Mouse (Mus musculus) kidney, embryonic 16.5 days (tissue): ENCODE data around the gene Elp6. TPM values are rescaled to one million over a fixed set of nuclear protein-coding genes. Genes with fewer than 3 reads are reported as not detected.
"Not testable (repeated sequence)": the region's sequence is repeated elsewhere in the genome, so short reads cannot be mapped to it uniquely, and the experiment has no call there.

ENCODE experiments used
- ATAC-seq: fragments of 200-750 bp; cut with Nextera tagmentation; 2 replicates; pipeline ENCODE4 v1.8.0; 2017; ENCODE audit warnings: moderate TSS enrichment; ENCODE audit not compliant: low FRiP score, low TSS enrichment
- H3K27ac ChIP-seq: fragments of 300-500 bp; sonication (generic); 2 replicates; pipeline ENCODE4 v1.5.1; 2014; ENCODE audit warnings: low read length
- H3K27me3 ChIP-seq: fragments of 300-500 bp; sonication (generic); 2 replicates; pipeline ENCODE4 v1.6.1; 2014; ENCODE audit warnings: low read length, control low read depth, mixed read lengths; ENCODE audit not compliant: insufficient read depth
- H3K36me3 ChIP-seq: fragments of 300-500 bp; sonication (generic); 2 replicates; pipeline ENCODE4 v1.6.1; 2014; ENCODE audit warnings: low read length, control low read depth, mixed read lengths; ENCODE audit not compliant: insufficient read depth
- H3K4me1 ChIP-seq: fragments of 300-500 bp; sonication (generic); 2 replicates; pipeline ENCODE4 v1.6.1; 2014; ENCODE audit warnings: low read length, control low read depth, mixed read lengths; ENCODE audit not compliant: insufficient read depth
- H3K4me2 ChIP-seq: fragments of 300-500 bp; sonication (generic); replicated peaks from 2 replicates; pipeline ENCODE4 v1.6.1; 2014; ENCODE audit warnings: low read depth, low read length
- H3K4me3 ChIP-seq: fragments of 300-500 bp; sonication (generic); 2 replicates; pipeline ENCODE4 v1.5.1; 2014; ENCODE audit warnings: mild to moderate bottlenecking, low read length
- H3K9ac ChIP-seq: fragments of 300-500 bp; sonication (generic); replicated peaks from 2 replicates; pipeline ENCODE4 v1.6.1; 2014; ENCODE audit warnings: low read length
- H3K9me3 ChIP-seq: fragments of 300-500 bp; sonication (generic); 2 replicates; pipeline ENCODE4 v1.6.1; 2016; ENCODE audit warnings: low read length, control low read depth
- WGBS: fragments of 180-500 bp; shearing (Covaris S2); extraction: QIAGEN DNeasy Blood & Tissue Kit; methylation state at CpG from one replicate; pipeline ENCODE4 v1.1.7; 2014; 5-methylcytosine and 5-hydroxymethylcytosine counted together
- polyA plus RNA-seq: library from polyadenylated mRNA; unstranded; fragments of >200 nt; fragmentation: Nextera tagmentation; extraction: Ambion mirVana; gene quantifications from 2 replicates; pipeline ENCODE4 v1.2.1, GENCODE M21; 2015

Elp6 gene
- polyA plus RNA-seq, 1 experiment from 2014 or later = 32.4 TPM

- ATAC-seq = no peak
- Histone ChIP-seq H3K4me1 (peaks cover 7% of the 10 kb centered on the region), H3K9me3 (no peaks in the 10 kb centered on the region), H3K27me3 (no peaks in the 10 kb centered on the region), H3K27ac (no peak overlapping the region), H3K9ac (no peak overlapping the region), H3K36me3 (no peaks in the 10 kb centered on the region), H3K4me3 (no peak overlapping the region), H3K4me2 (no peak overlapping the region)
- WGBS = 45% methylated on average over 6 of the region's 6 CpGs
Measured at GRCm38 (mm10) chr9:110330341-110330740, 25.4 kb downstream of the Elp6 start.

- not testable (repeated sequence) for H3K4me2 ChIP-seq, H3K27me3 ChIP-seq, H3K4me3 ChIP-seq, H3K9ac ChIP-seq, H3K9me3 ChIP-seq, H3K4me1 ChIP-seq, H3K27ac ChIP-seq, H3K36me3 ChIP-seq, ATAC-seq
- WGBS = 93% methylated on average over 5 of the region's 5 CpGs
Measured at GRCm38 (mm10) chr9:110330913-110331312, 25.9 kb downstream of the Elp6 start.

- H3K4me2 ChIP-seq = peak within 1 kb of the TSS; percentile 93
- H3K27ac ChIP-seq = peak within 1 kb of the TSS; percentile 46; the same call in 1 of the 2 replicates
- H3K4me1 ChIP-seq = peaks cover 7% of the 10 kb centered on the region
- H3K4me3 ChIP-seq = peak within 1 kb of the TSS; percentile 86
- ATAC-seq = peak; percentile 95
- H3K9ac ChIP-seq = peak within 1 kb of the TSS; percentile 78
- H3K27me3 ChIP-seq = no peaks in the 10 kb centered on the region
- H3K9me3 ChIP-seq = no peaks in the 10 kb centered on the region
- 0% methylated on average over 62 of the region's 78 CpGs for WGBS
- H3K36me3 ChIP-seq = no peaks in the 10 kb centered on the region
Measured at GRCm38 (mm10) chr9:110333135-110333895, 28.3 kb downstream of the Elp6 start, which contains the start of gene Scap. TSS of gene Scap (plus strand) at chr9:110333288.

GRCm38 (mm10) chr9:110333896-110334259, 28.9 kb downstream of the Elp6 start:
- Histone ChIP-seq H3K4me1 (peaks cover 7% of the 10 kb centered on the region), H3K27ac (peak overlapping the region; percentile 46; the same call in 1 of the 2 replicates), H3K27me3 (no peaks in the 10 kb centered on the region), H3K4me3 (peak overlapping the region; percentile 86), H3K9ac (peak overlapping the region; percentile 78), H3K36me3 (no peaks in the 10 kb centered on the region), H3K9me3 (no peaks in the 10 kb centered on the region), H3K4me2 (peak overlapping the region; percentile 93)
- 9% methylated on average over 12 of the region's 12 CpGs for WGBS
- ATAC-seq = peak; percentile 20; the same call in 1 of the 2 replicates

- Histone ChIP-seq H3K36me3 (no peaks in the 10 kb centered on the region), H3K4me1 (peaks cover 7% of the 10 kb centered on the region), H3K4me3 (no peak overlapping the region), H3K27me3 (no peaks in the 10 kb centered on the region), H3K9me3 (no peaks in the 10 kb centered on the region), H3K27ac (no peak overlapping the region), H3K4me2 (no peak overlapping the region), H3K9ac (no peak overlapping the region)
- ATAC-seq = no peak
- 82% methylated on average over 8 of the region's 8 CpGs for WGBS
Measured at GRCm38 (mm10) chr9:110334849-110335248, 29.9 kb downstream of the Elp6 start.

GRCm38 (mm10) chr9:110340037-110340750, 35.2 kb downstream of the Elp6 start:
- Histone ChIP-seq H3K27ac (no peak overlapping the region), H3K27me3 (no peaks in the 10 kb centered on the region), H3K9me3 (no peaks in the 10 kb centered on the region), H3K36me3 (no peaks in the 10 kb centered on the region), H3K4me3 (no peak overlapping the region), H3K4me2 (no peak overlapping the region), H3K9ac (no peak overlapping the region), H3K4me1 (peaks cover 2% of the 10 kb centered on the region)
- WGBS = 84% methylated on average over 5 of the region's 5 CpGs
- ATAC-seq = no peak

- H3K27ac ChIP-seq = no peak overlapping the region
- no peak overlapping the region for H3K4me3 ChIP-seq
- 90% methylated on average over 8 of the region's 8 CpGs for WGBS
- H3K9ac ChIP-seq = no peak overlapping the region
- H3K4me1 ChIP-seq = peaks cover 6% of the 10 kb centered on the region
- ATAC-seq = no peak
- H3K27me3 ChIP-seq = no peaks in the 10 kb centered on the region
- H3K4me2 ChIP-seq = no peak overlapping the region
- H3K36me3 ChIP-seq = no peaks in the 10 kb centered on the region
- H3K9me3 ChIP-seq = no peaks in the 10 kb centered on the region
Measured at GRCm38 (mm10) chr9:110342008-110342407, 37.0 kb downstream of the Elp6 start.

- no peak overlapping the region for H3K4me2 ChIP-seq
- H3K4me1 ChIP-seq = peaks cover 6% of the 10 kb centered on the region
- H3K4me3 ChIP-seq = no peak overlapping the region
- no peak overlapping the region for H3K9ac ChIP-seq
- ATAC-seq = no peak
- WGBS = 50% methylated on average over 6 of the region's 6 CpGs
- H3K9me3 ChIP-seq = no peaks in the 10 kb centered on the region
- no peaks in the 10 kb centered on the region for H3K36me3 ChIP-seq
- H3K27me3 ChIP-seq = no peaks in the 10 kb centered on the region
- no peak overlapping the region for H3K27ac ChIP-seq
Measured at GRCm38 (mm10) chr9:110343805-110344204, 38.8 kb downstream of the Elp6 start.

GRCm38 (mm10) chr9:110345057-110345739, 40.2 kb downstream of the Elp6 start:
- WGBS = 35% methylated on average over 7 of the region's 7 CpGs
- no peak for ATAC-seq

More at GRCm38 (mm10) chr9:110345057-110345739, 40.2 kb downstream of the Elp6 start:
- Histone ChIP-seq H3K36me3 (no peaks in the 10 kb centered on the region), H3K4me2 (no peak overlapping the region), H3K9ac (no peak overlapping the region), H3K9me3 (no peaks in the 10 kb centered on the region), H3K4me3 (no peak overlapping the region), H3K27me3 (no peaks in the 10 kb centered on the region), H3K27ac (no peak overlapping the region), H3K4me1 (peaks cover 6% of the 10 kb centered on the region)
